Mouse (Mus musculus) megakaryocyte, embryonic 14.5 days (primary cell): ENCODE measurements at regions not wholly inside any gene's neighbourhood (a gene's known extent, or its start where the extent isn't known, plus 50 kb on each side); places are given as distances from the start of the nearest gene placed in this dataset.

Experiments used
- H3K27me3 ChIP-seq: replicated peaks from 2 replicates; pipeline ENCODE3; 2012; ENCODE audit warnings: inconsistent platforms
- H3K36me3 ChIP-seq: replicated peaks from 2 replicates; pipeline ENCODE3; 2012; ENCODE audit warnings: low read length, inconsistent platforms, mixed read lengths
- H3K4me1 ChIP-seq: 2 replicates; pipeline ENCODE4 v1.6.1; 2012; ENCODE audit warnings: inconsistent platforms
- H3K4me3 ChIP-seq: replicated peaks from 2 replicates; pipeline ENCODE3; 2012; ENCODE audit warnings: moderate library complexity, mild to moderate bottlenecking, inconsistent platforms
- H3K9me3 ChIP-seq: 2 replicates; pipeline ENCODE4 v1.6.1; 2012; ENCODE audit warnings: inconsistent platforms
- FLI1 ChIP-seq: IDR thresholded peaks from 2 replicates; pipeline ENCODE4 v1.6.1; 2012; ENCODE audit warnings: low read length, inconsistent platforms, mixed read lengths
- GATA1 ChIP-seq: IDR thresholded peaks from 3 replicates; pipeline ENCODE4 v1.6.1; 2012; ENCODE audit warnings: mixed read lengths, low read length, inconsistent platforms, borderline replicate concordance

DNA sequence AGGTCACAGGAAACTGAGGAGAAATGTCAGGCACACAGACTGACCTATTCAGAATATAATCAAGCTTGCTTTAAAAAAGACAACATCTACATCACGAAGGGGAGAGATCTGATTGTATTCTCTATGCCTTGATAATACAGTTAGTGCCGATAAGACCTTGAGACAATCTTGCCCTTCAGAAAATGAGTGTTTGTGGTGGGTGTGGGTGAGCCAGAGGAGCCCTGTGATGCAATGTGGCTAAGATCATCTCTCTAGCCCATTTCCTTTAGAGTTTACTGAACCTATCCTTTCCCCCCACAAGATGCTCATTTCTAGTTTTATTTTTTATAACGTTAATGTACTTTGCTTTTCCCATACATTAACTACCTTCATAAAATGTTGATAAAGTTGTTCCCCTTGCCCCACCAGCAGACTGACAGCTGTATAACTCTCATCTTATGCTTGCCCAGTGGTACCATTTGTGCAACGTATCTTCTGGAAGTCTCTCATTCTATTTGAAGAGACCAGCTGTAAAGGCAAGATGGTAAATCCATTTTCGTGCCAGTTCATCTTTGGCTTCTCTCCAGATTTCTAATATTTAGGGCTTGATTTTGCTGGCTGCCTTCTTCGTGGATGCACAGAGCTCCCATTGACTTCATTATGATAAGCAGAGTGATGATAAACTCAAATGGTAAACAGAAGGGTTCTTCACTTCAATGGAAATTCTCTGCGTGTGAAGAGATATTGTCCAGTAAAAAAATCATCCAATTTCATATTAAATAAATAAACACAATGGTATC, 1066.1 kb downstream of the Car8 start:
- H3K27me3 ChIP-seq: no peaks in the 10 kb centered on the region
- H3K9me3 ChIP-seq: peaks cover 6% of the 10 kb centered on the region; the same call in 1 of the 2 replicates
- no peak overlapping the region for H3K4me3 ChIP-seq
- TF ChIP-seq GATA1: no peak
- no peak for TF ChIP-seq FLI1
- H3K36me3 ChIP-seq: no peaks in the 10 kb centered on the region
- H3K4me1 ChIP-seq: peaks cover 7% of the 10 kb centered on the region

- Histone ChIP-seq H3K9me3 (peaks cover 6% of the 10 kb centered on the region; the same call in 1 of the 2 replicates), H3K27me3 (no peaks in the 10 kb centered on the region), H3K36me3 (no peaks in the 10 kb centered on the region), H3K4me3 (no peak overlapping the region), H3K4me1 (peaks cover 7% of the 10 kb centered on the region)
- no peak for TF ChIP-seq GATA1
- no peak for TF ChIP-seq FLI1
Measured at GRCm38 (mm10) chr4:7171637-7172417, 1067.0 kb downstream of the Car8 start.

- TF ChIP-seq GATA1 (no peak), FLI1 (no peak)
- Histone ChIP-seq H3K4me1 (peaks cover 2% of the 10 kb centered on the region), H3K27me3 (no peaks in the 10 kb centered on the region), H3K36me3 (no peaks in the 10 kb centered on the region), H3K9me3 (no peaks in the 10 kb centered on the region), H3K4me3 (no peak overlapping the region)
Measured at GRCm38 (mm10) chr4:7161411-7161810, 1077.4 kb downstream of the Car8 start.

GRCm38 (mm10) chr4:7157883-7158282, 1081.0 kb downstream of the Car8 start:
- no peaks in the 10 kb centered on the region for H3K9me3 ChIP-seq
- H3K27me3 ChIP-seq: no peaks in the 10 kb centered on the region
- no peaks in the 10 kb centered on the region for H3K36me3 ChIP-seq
- H3K4me1 ChIP-seq: peaks cover 5% of the 10 kb centered on the region
- TF ChIP-seq GATA1 (no peak), FLI1 (no peak)
- no peak overlapping the region for H3K4me3 ChIP-seq

- H3K36me3 ChIP-seq: no peaks in the 10 kb centered on the region
- TF ChIP-seq GATA1 (no peak), FLI1 (no peak)
- no peak overlapping the region for H3K4me3 ChIP-seq
- H3K9me3 ChIP-seq: no peaks in the 10 kb centered on the region
- peaks cover 13% of the 10 kb centered on the region for H3K4me1 ChIP-seq
- H3K27me3 ChIP-seq: no peaks in the 10 kb centered on the region
Measured at GRCm38 (mm10) chr4:7154256-7154655, 1084.6 kb downstream of the Car8 start.

GRCm38 (mm10) chr4:7153835-7154234, 1085.0 kb downstream of the Car8 start:
- no peaks in the 10 kb centered on the region for H3K9me3 ChIP-seq
- peaks cover 13% of the 10 kb centered on the region for H3K4me1 ChIP-seq
- H3K4me3 ChIP-seq: no peak overlapping the region
- no peaks in the 10 kb centered on the region for H3K36me3 ChIP-seq
- TF ChIP-seq GATA1: no peak
- no peak for TF ChIP-seq FLI1
- H3K27me3 ChIP-seq: no peaks in the 10 kb centered on the region

DNA sequence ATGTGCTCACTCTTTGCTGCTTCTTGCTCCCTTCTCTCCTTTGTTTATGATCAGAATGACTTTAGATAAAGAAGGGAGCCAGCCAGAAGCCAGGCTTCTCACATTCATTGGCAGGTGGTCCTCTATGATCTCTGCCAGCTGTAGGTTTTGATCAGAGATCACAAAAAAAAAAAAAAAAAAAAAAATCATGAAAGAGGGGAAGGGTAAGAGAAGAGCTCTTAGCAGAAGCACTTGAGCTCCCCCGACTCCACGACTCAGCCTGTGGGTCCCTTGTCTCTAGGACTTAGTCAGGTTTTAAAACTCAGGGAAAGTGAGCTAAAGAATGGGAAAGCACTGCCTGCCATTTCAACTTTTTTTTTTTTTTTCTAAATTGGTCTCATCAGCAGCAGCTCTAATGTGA, 1093.1 kb downstream of the Car8 start:
- TF ChIP-seq GATA1: no peak
- TF ChIP-seq FLI1: no peak
- no peak overlapping the region for H3K4me3 ChIP-seq
- H3K4me1 ChIP-seq: peaks cover 7% of the 10 kb centered on the region; the same call in 1 of the 2 replicates
- H3K9me3 ChIP-seq: no peaks in the 10 kb centered on the region
- no peaks in the 10 kb centered on the region for H3K27me3 ChIP-seq
- H3K36me3 ChIP-seq: no peaks in the 10 kb centered on the region

DNA sequence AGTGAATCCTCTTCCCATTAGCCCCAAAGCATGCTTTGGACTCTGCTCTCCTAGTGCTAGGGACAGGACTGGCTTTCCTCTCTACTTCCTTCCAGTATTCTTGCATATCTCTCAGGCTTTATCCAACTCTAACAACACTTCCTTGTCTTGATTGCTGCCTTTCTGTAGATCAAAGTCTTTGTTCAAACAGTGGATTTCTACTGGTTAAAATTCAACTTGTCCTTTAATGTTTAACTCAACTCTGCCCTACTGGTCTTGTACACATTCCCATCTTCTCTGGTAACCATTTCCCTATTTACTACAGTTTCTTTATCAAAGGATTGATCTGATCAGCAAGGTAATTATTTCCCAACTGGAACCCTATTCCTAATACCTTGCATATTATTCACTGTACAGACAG, 1094.6 kb downstream of the Car8 start:
- H3K9me3 ChIP-seq: no peaks in the 10 kb centered on the region
- H3K4me3 ChIP-seq: no peak overlapping the region
- no peak for TF ChIP-seq GATA1
- TF ChIP-seq FLI1: no peak
- H3K27me3 ChIP-seq: no peaks in the 10 kb centered on the region
- H3K36me3 ChIP-seq: no peaks in the 10 kb centered on the region
- peaks cover 3% of the 10 kb centered on the region; the same call in 1 of the 2 replicates for H3K4me1 ChIP-seq

DNA sequence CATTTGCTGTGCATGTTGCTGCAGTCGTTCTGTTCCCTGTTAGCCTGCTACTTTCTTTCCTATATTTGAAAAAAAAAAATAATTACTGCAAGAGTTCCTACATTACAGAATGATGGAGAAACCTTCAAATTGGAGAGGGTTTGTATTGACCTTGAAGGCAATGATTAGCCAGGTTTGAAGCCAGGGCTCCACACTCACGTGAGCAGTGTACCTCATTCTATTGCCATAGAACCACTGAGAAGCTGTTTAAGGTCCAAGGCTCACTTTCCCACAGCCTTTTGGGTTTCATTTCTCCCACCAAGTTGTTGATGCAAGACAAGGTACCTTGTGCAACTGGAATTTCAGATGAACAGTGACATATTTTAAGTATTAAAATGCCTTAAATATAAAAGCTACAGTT, 1095.2 kb downstream of the Car8 start:
- Histone ChIP-seq H3K4me3 (no peak overlapping the region), H3K4me1 (peaks cover 3% of the 10 kb centered on the region; the same call in 1 of the 2 replicates), H3K27me3 (no peaks in the 10 kb centered on the region), H3K9me3 (no peaks in the 10 kb centered on the region), H3K36me3 (no peaks in the 10 kb centered on the region)
- TF ChIP-seq GATA1: no peak
- no peak for TF ChIP-seq FLI1

- TF ChIP-seq FLI1: no peak
- TF ChIP-seq GATA1: no peak
- H3K36me3 ChIP-seq: no peaks in the 10 kb centered on the region
Measured at GRCm38 (mm10) chr4:7142781-7143180, 1096.1 kb downstream of the Car8 start.

More at GRCm38 (mm10) chr4:7142781-7143180, 1096.1 kb downstream of the Car8 start:
- H3K4me1 ChIP-seq: peaks cover 7% of the 10 kb centered on the region; the same call in 1 of the 2 replicates
- H3K4me3 ChIP-seq: no peak overlapping the region
- H3K27me3 ChIP-seq: no peaks in the 10 kb centered on the region
- H3K9me3 ChIP-seq: no peaks in the 10 kb centered on the region
